Mouse (Mus musculus) embryonic stem cell, embryonic (primary cell): ENCODE results near the gene Smug1.

Experiments
- CTCF ChIA-PET, 4 experiments: fragments of 300-600 bp in 2 of 4; fragments of 350-600 bp in 2 of 4; sonication (Branson Sonifier 250); formaldehyde crosslinking; loops; one replicate each; lab custom pipeline; 2022; ENCODE audit warnings: inconsistent platforms in 2 of 4; lab: Charles Lee
- POLR2A ChIA-PET, 4 experiments: fragments of 300-600 bp in 2 of 4; fragments of 350-600 bp in 2 of 4; sonication (Branson Sonifier 250); formaldehyde crosslinking; loops; one replicate each; lab custom pipeline; 2022; ENCODE audit warnings: antibody characterized with exemption in 4 of 4, inconsistent platforms in 1 of 4; lab: Charles Lee

Gene Smug1

DNA sequence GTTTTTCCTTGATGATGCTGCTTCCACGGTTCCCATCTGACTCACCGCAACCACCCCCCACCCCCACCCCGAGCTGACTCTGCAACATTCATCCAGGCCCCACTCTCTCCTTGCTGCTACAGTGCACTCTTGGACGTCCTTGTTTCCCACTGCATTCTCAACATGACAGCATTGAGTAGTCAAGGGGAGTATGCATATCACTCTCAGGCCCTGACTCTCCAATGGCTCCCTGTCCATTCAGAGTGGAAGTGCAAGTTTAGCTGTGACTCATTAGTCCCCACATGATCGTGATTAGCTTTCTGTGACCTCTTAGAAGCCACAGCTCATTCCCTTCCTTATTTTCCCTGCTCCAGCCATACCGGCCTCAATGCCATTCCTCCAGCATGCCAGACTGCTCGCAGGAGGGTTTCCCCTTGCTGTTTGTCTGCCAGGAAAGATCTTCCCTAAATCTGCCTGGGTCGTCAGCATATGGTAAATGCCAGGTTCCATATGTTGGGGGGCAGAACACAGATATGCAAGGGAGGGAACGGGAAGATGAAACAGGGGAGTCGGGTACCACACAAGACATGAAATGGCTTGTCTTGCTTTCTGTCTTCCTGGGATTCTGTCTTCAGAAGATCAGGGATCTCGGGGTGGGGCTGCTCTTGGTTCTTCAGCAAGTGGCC is 21.1 kb downstream of the Smug1 start:
- ChIA-PET POLR2A (interaction anchor here in 2 of 4 experiments (1.2 to 2.1 kb wide), 4 partner anchors 12 to 475 kb away, joined by 3 to 14 read pairs (median 4); no protein-coding TSS in a partner anchor), CTCF (interaction anchor here (0.5 to 2.5 kb wide), 7 partner anchors 16 to 174 kb away, joined by 3 to 11 read pairs (median 3); no protein-coding TSS in a partner anchor)

DNA sequence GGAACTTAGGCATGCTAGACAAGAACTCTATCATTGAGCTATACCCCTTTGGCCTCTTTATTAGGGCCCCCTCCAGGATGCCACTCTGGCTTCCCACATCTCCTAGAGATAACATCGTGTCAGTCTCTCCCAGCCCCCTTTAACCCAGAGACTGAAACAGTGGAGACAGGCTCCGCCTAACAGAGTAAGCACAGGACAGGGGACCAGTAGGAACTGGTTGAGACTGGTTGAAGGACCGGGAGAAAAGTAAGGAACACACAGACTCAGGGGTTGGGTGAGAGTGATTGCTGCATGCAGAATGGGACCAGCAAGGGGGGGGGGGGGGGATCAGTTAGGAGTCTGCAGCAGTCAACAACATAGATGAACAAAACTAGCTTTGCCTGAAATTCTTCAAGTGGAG is 22.7 kb downstream of the Smug1 start:
- ChIA-PET CTCF (interaction anchor here in 3 of 4 experiments (0.7 to 1.6 kb wide), 6 partner anchors 13 to 103 kb away, joined by 3 to 10 read pairs (median 4); no protein-coding TSS in a partner anchor), POLR2A (interaction anchor here in 2 of 4 experiments (0.6 to 2.1 kb wide), 6 partner anchors 9 to 244 kb away, joined by 3 to 12 read pairs (median 4); no protein-coding TSS in a partner anchor)

DNA sequence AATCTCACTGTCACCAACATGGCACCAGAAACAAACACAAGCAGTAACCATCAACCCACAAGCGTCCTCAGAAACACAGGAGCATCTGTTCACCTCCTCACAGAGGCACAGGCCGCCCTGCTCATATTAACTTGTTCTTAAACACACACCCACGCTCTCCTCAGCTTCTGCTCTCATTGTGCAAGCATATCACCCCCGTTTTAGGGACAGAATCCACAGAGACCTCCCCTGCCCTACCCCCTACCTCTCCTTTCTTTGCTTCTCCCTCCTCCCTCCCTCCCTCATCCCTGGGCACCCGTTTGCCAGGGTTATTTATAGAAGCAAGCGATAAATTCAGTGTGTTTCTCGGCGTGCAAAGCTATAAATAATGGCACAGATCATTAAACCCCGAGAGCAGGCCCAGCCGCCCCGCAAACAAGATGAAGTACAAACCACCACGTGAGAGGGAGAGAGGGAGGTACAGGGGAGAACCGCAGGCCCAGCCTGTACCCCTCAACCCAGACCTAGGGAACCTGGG is 31.4 kb downstream of the Smug1 start:
- CTCF ChIA-PET = interaction anchor here (0.6 to 3.4 kb wide), 9 partner anchors 30 to 393 kb away, joined by 3 to 21 read pairs (median 3); partner anchors contain the start of gene Hoxc10 (in 1 of the 4)
- POLR2A ChIA-PET = interaction anchor here in 3 of 4 experiments (0.6 to 2.5 kb wide), 14 partner anchors 9 to 1056 kb away, joined by 3 to 14 read pairs (median 6); partner anchors contain the start of genes Copz1 (in 1 of the 3) and Hoxc13 (in 1 of the 3)

DNA sequence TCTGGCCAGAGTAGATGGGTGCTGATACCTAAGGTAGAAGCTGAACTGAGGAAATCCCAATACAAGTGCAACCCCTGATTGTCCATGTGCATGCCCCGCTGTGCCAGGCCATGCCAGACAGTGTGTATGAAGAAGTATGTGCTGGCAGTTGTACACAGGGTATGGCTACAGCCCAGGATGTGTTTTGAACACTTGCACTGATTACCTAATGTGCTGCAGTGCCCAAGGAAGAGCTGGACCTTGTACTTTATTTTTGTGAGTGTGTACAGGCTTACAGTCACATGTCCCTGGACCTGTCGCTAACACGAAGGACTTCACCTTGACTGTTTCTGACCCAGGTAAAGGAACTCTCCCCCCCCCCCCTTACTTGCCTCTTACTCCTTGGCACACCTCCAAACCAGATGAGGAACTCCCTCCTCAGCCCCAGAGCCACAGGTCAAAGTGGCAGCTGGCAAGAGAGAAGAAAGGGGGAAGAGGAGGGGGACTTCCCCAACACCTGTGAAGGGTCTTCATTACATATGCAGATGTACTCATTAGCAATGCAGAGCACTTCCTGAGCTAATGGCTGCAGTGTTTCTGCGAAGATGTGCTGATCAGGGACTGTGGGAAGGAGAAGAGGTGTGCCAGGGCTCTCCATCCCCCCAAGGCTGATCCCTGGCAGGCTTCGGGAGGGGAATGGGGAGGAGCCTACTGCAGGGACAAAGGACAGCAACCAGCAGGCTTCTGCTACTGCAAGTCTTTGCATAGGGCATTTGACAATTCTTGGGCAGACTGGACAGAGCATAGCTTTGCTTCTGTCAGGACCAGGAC is 32.4 kb downstream of the Smug1 start:
- ChIA-PET CTCF (interaction anchor here (0.5 to 5.1 kb wide), 46 partner anchors 8 to 1730 kb away, joined by 3 to 40 read pairs (median 4); partner anchors contain the start of genes Hoxc10 (in 2 of the 4), Hoxc5 (in 1 of the 4) and Hoxc8 (in 1 of the 4)), POLR2A (interaction anchor here (0.6 to 2.9 kb wide), 35 partner anchors 10 to 1130 kb away, joined by 3 to 14 read pairs (median 4); partner anchors contain the start of genes Copz1 (in 1 of the 4) and Hoxc13 (in 1 of the 4))

DNA sequence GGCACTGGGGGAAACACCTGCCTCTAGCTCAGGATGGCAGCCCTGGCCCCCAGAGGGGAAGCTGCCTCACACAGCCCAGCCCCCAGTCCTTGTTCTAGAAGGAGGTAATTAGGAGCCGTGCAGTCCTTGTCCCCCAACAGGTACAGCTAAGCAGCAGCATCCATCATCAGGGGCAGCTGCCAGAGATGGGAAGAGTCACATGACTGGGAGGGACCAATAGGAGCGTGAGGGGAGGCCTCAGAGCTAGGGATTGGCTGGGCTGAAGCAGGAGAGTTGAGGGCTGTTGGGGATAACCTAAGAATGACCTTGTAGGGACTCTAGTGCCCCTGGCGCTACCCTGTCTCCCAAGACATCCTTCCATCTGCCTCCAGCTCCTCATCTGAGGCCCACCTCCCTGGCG is 33.1 kb downstream of the Smug1 start:
- CTCF ChIA-PET = interaction anchor here (0.6 to 5.1 kb wide), 35 partner anchors 9 to 450 kb away, joined by 3 to 40 read pairs (median 4); partner anchors contain the start of genes Hoxc10 (in 1 of the 4), Hoxc5 (in 1 of the 4) and Hoxc8 (in 1 of the 4)
- POLR2A ChIA-PET = interaction anchor here in 3 of 4 experiments (0.6 to 2.9 kb wide), 34 partner anchors 8 to 213 kb away, joined by 3 to 14 read pairs (median 4); partner anchors contain the start of gene Hoxc13 (in 1 of the 3)

DNA sequence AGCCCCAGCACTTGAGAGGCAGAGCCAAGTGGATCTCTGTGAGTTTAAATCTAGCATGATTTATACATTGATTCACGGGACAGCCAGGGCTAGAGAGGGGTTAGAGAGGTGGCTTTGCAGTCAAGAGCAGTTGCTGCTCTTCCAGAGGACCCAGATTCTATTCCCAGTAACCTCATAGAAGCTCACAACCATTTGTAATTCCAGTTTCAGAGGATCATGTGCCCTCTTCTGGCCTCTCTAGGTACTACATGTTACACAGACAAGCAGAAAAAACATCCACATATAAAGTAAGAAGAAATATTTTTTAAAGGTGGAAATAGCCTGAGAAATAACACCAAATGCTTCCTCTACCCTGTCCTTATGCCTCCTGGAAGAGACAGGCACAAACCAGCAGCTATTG is 36.2 kb downstream of the Smug1 start:
- ChIA-PET POLR2A (interaction anchor here in 2 of 4 experiments (0.6 to 1.0 kb wide), 3 partner anchors 89 to 140 kb away, joined by 3 to 4 read pairs (median 3); partner anchors contain the start of gene Hoxc8 (in 1 of the 2)), CTCF (interaction anchor here (0.6 to 5.1 kb wide), 53 partner anchors 9 to 369 kb away, joined by 3 to 40 read pairs (median 4); partner anchors contain the start of gene Hoxc10 (in 2 of the 4))

DNA sequence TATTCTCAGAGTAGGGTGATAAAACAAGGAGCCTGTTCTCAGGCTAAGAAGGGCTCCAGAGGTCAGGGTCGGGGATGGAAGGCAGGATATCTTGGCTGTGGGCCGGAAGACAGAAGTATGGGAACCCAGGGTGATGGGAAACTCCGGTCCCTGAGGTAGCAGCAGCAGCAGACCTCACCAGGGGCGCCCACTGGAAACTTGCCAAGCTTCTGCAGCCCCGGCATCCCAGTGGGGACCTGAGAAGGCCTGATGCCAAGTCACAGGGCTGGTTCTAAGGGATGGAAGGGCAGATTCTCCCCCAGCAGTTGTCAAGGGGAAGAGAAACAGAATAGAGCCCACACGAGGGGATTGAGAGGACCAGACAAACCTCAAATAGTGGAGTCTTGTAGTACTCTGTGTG is 37.6 kb downstream of the Smug1 start:
- ChIA-PET POLR2A (no interaction called here), CTCF (interaction anchor here in 2 of 4 experiments (0.8 to 2.5 kb wide), 5 partner anchors 14 to 142 kb away, joined by 3 to 14 read pairs (median 8); no protein-coding TSS in a partner anchor)

DNA sequence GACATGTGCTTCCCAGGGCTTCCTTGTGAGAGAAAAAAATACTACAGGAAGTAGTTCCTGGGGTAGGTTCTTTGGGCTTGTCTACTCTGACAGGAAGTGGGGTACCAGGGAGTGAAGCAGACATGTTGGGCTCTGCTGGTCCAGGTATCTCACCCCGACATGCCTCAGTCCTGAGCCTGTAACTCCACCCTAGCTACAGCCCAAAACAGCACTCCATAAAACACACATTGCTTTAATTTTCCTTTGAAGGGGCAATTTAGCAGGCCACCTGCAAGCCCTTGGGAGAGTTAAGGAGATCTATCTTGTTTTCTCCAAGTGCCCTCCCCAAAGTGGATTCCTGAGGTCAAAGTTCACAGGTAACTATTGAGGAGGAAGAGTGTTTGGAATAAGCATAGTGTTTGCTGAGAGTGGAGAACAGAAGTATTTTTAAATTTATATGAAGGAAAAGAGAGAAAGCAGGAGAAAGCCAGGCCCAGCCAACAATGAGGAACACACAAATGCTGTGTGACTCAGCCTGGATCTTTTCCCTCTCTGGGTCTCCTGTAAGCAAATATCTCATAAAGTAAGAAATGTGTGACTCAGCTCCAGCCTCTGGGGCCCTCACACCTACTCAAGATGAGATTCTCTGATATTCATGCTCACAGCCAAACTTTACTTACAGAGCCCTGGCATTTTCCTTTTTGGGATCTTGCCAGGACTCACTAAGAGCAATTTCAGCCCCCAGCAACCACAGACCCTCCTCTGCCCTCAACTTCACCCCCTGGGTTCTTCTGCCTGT is 38.6 kb downstream of the Smug1 start:
- CTCF ChIA-PET = no interaction called here

DNA sequence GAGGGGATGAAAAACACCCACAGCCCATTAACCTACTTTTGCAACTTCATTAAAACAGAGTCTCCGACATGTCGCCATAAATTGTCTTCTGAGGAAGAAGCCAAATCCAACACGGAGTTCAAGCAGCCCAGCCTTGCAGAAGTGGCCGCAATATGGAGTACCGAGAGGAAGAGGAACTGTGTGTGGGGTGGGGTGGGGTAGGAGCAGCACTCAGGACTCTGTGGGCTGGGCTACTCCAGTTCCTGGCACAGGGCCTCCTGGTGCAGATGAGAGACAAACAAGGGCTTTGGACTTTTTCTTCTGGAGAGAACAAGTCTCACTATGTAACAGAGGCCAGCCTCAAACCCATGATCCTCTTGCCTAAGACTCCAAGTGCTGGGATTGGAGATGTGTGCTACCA is 40.9 kb downstream of the Smug1 start:
- CTCF ChIA-PET = interaction anchor here in 3 of 4 experiments (0.5 to 2.5 kb wide), 4 partner anchors 15 to 364 kb away, joined by 3 to 17 read pairs (median 6); partner anchors contain the start of gene Hoxc8 (in 1 of the 3)
- POLR2A ChIA-PET = interaction anchor here in 1 of 4 experiments (1.3 to 1.6 kb wide), 2 partner anchors 9 to 53 kb away, joined by 3 to 4 read pairs; no protein-coding TSS in a partner anchor

More for the DNA sequence above, 38.6 kb downstream of the Smug1 start:
- POLR2A ChIA-PET = no interaction called here

DNA sequence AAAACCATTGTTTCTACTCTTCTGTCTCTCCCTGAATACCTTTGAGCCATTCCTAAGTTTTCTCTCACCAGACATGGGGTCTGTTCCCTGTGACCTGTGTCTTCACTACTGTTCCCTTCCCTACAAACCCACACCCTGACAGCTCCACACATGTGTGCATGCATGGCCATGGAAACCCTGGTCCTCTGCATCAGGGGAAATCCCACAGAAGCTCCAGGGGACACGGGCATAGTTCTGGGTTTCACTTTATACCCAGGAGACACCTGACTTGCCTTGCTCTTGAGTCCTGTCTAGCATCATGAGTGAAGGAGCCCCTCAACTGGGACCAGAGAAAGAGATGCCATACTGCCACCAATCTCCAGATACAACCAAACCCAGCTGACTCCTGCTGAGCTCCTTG is 42.6 kb downstream of the Smug1 start:
- POLR2A ChIA-PET = interaction anchor here in 1 of 4 experiments (0.7 kb wide), 1 partner anchor 40 kb away, joined by 3 read pairs; no protein-coding TSS in a partner anchor
- CTCF ChIA-PET = interaction anchor here in 2 of 4 experiments (1.0 to 2.5 kb wide), 2 partner anchors 10 to 60 kb away, joined by 3 to 9 read pairs; no protein-coding TSS in a partner anchor

DNA sequence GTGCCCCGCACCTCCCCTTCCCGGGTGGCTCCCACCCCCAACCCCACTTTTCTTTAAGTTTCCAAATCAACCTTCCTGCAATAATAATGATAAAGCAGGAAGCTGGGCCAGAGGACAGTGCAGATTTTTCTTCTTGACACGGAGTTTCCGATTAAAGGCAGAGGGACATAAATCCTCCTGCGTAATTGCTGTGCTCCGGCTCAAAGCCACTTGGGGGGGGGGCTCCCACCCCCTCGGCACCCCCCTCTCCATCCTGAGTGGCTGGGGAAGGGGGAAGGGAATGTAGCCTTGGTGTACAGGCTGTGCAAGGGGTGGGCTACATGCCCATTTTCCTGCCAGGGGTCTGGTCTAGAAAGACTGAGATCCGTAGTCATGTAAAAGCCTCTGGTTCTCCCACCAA is 43.5 kb downstream of the Smug1 start:
- CTCF ChIA-PET = interaction anchor here in 3 of 4 experiments (0.7 to 2.5 kb wide), 3 partner anchors 11 to 83 kb away, joined by 3 to 9 read pairs (median 6); no protein-coding TSS in a partner anchor
- POLR2A ChIA-PET = interaction anchor here in 2 of 4 experiments (0.7 to 1.5 kb wide), 3 partner anchors 20 to 39 kb away, joined by 3 read pairs; no protein-coding TSS in a partner anchor

DNA sequence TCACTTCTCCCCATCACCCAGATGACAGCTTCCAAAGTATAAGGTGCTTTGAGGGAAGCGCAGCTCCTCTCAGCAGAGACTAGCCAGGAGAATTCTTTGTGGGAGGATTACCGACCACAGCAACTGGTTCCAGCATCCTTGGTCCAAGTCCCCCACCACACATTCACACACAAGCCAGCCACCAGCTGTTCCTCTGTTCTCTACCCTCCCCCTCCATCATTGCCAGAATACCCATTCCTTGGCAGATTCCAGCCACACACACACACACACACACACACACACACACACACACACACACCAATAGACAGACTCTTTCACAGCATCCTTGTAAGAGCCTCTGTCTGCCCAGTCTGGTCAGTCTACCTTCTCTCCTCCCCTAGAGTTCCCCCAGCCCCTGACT is 44.5 kb downstream of the Smug1 start:
- ChIA-PET CTCF (interaction anchor here in 2 of 4 experiments (0.7 to 2.3 kb wide), 2 partner anchors 109 to 1012 kb away, joined by 4 to 7 read pairs; no protein-coding TSS in a partner anchor), POLR2A (interaction anchor here in 3 of 4 experiments (0.7 to 1.5 kb wide), 4 partner anchors 20 to 747 kb away, joined by 3 read pairs; no protein-coding TSS in a partner anchor)

DNA sequence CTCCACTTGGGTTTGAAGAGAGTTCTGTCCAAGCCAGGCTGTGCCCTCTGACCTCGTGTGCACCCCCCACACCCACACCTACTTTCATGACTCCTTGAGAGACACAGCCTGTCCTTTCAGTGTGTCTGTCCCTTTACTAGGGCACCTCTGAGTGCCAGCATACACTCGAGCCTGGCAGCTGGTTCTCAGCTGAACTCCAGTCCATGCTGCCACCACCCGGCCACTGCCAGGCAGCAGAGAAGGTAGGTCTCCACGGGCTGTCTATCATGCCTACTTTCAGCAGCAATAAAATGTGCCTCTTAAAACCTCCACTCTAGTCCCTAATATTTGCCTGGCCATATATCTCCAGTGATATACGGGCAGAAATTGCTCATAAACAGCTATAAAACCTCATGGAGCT is 45.5 kb downstream of the Smug1 start:
- ChIA-PET CTCF (interaction anchor here (0.5 to 2.3 kb wide), 9 partner anchors 9 to 608 kb away, joined by 3 to 12 read pairs (median 5); no protein-coding TSS in a partner anchor), POLR2A (interaction anchor here in 3 of 4 experiments (0.6 to 1.4 kb wide), 4 partner anchors 13 to 40 kb away, joined by 3 to 6 read pairs (median 4); no protein-coding TSS in a partner anchor)

DNA sequence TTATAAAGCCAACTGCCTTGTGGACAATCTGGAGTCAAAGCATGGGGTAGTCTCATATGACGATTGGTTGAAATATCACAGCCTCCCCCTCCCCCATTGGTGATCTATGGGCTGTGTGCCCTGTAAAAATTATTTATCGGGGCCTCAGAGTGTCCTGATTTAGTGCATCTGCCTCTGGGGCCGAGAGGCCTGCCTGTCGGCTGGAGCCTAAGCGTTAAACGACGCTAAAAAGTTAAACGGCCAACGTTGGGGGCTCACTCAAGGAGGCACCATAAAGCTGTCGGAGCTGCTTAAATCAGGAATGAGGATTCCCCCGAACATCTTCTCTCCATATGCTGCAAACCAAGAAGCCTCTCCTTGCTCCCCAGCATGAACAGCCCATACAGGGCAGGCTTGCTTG is 46.3 kb downstream of the Smug1 start:
- POLR2A ChIA-PET = interaction anchor here in 2 of 4 experiments (1.2 to 1.4 kb wide), 3 partner anchors 13 to 19 kb away, joined by 3 to 6 read pairs (median 4); no protein-coding TSS in a partner anchor
- CTCF ChIA-PET = interaction anchor here in 3 of 4 experiments (1.0 to 2.3 kb wide), 4 partner anchors 10 to 107 kb away, joined by 5 to 7 read pairs (median 6); no protein-coding TSS in a partner anchor

DNA sequence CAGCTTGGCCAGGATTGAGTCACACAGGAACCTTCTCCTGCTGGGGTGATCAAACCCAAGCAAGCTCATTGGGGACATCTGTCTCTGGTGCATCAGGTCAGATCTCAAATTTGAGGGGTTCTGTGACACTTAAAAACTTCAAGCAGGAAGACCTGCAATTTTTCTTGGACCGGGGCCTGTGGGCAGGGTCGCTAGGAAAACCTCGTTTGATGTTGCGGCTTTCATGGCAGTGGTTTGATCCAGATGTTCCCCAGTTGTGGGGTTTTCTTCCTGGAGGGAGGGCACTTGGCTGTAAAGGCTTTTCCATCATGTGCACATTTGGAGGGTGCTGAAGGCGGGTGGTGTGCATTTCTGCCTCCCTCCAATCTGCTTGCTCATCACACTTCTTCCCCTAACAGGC is 51.2 kb downstream of the Smug1 start:
- POLR2A ChIA-PET = interaction anchor here in 2 of 4 experiments (1.0 to 1.2 kb wide), 3 partner anchors 14 to 32 kb away, joined by 3 to 5 read pairs (median 3); no protein-coding TSS in a partner anchor

DNA sequence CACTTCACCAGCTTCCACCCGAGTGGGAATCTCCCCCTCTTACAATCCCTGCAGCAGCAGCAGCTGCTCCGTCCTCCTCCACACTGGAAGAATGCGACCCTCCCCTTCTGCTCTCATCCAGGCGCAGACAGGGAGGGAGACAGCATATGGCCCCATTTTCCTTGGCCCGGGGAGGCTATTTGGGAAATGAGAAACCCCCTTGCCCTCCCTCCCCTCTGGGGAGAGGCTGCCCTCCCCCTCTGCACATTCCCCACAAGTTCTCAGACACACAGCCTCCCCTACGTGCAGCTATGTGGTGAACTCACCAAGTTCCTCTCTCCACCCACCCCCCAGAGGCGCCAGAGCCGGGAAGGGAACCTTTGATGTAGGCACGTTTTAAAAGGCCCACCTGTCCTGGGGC is 51.6 kb downstream of the Smug1 start:
- ChIA-PET POLR2A (interaction anchor here in 1 of 4 experiments (1.0 to 1.2 kb wide), 2 partner anchors 14 to 18 kb away, joined by 3 to 5 read pairs; no protein-coding TSS in a partner anchor), CTCF (interaction anchor here in 3 of 4 experiments (0.7 to 1.6 kb wide), 8 partner anchors 15 to 62 kb away, joined by 3 to 5 read pairs (median 4); no protein-coding TSS in a partner anchor)

More for the DNA sequence above, 51.2 kb downstream of the Smug1 start:
- CTCF ChIA-PET = interaction anchor here in 3 of 4 experiments (0.9 to 1.6 kb wide), 8 partner anchors 15 to 353 kb away, joined by 3 to 5 read pairs (median 4); no protein-coding TSS in a partner anchor
